Mouse (Mus musculus): ENCODE measurements at regions not wholly inside any gene's neighbourhood (a gene's known extent, or its start where the extent isn't known, plus 50 kb on each side); places are given as distances from the start of the nearest gene placed in this dataset.

- no peak for DNase-seq
These were observed 343.3 kb downstream of the Gpam start for GRCm38 (mm10) chr19:54783729-54784128.

- DNase-seq: no peak
These were observed 369.3 kb downstream of the Gpam start for GRCm38 (mm10) chr19:54757761-54758160.

- DNase-seq: no peak
These were observed 370.3 kb downstream of the Gpam start for GRCm38 (mm10) chr19:54756681-54757257.

- DNase-seq: no peak
These were observed 371.6 kb downstream of the Gpam start for GRCm38 (mm10) chr19:54755451-54755850.

GRCm38 (mm10) chr19:54733938-54734337 lies 393.1 kb downstream of the Gpam start:
- no peak for DNase-seq

GRCm38 (mm10) chr19:54731749-54732148 lies 395.3 kb downstream of the Gpam start:
- no peak for DNase-seq

GRCm38 (mm10) chr19:54731315-54731714 lies 395.7 kb downstream of the Gpam start:
- no peak for DNase-seq

- no peak for DNase-seq
These were observed 396.2 kb downstream of the Gpam start for GRCm38 (mm10) chr19:54730801-54731200.

GRCm38 (mm10) chr19:54730296-54730695 lies 396.7 kb downstream of the Gpam start:
- DNase-seq: no peak

- no peak for DNase-seq
These were observed 404.9 kb downstream of the Gpam start for GRCm38 (mm10) chr19:54722091-54722490.

GRCm38 (mm10) chr19:54697411-54697810 lies 429.6 kb downstream of the Gpam start:
- DNase-seq: no peak

GRCm38 (mm10) chr19:54693714-54694113 lies 433.3 kb downstream of the Gpam start:
- DNase-seq: no peak

- DNase-seq: no peak
These were observed 433.9 kb downstream of the Gpam start for GRCm38 (mm10) chr19:54693094-54693493.

- DNase-seq: no peak
These were observed 435.2 kb downstream of the Gpam start for GRCm38 (mm10) chr19:54691861-54692260.

GRCm38 (mm10) chr19:54688630-54689029 lies 438.4 kb downstream of the Gpam start:
- no peak for DNase-seq

GRCm38 (mm10) chr19:54685147-54685546 lies 441.9 kb downstream of the Gpam start:
- no peak for DNase-seq
